Mouse (Mus musculus): ENCODE data around the gene Faiml. TPM values are rescaled to one million over a fixed set of nuclear protein-coding genes. Genes with fewer than 3 reads are reported as not detected.

Faiml gene
- polyA plus RNA-seq, 1 experiment from 2014 or later: not detected

DNA sequence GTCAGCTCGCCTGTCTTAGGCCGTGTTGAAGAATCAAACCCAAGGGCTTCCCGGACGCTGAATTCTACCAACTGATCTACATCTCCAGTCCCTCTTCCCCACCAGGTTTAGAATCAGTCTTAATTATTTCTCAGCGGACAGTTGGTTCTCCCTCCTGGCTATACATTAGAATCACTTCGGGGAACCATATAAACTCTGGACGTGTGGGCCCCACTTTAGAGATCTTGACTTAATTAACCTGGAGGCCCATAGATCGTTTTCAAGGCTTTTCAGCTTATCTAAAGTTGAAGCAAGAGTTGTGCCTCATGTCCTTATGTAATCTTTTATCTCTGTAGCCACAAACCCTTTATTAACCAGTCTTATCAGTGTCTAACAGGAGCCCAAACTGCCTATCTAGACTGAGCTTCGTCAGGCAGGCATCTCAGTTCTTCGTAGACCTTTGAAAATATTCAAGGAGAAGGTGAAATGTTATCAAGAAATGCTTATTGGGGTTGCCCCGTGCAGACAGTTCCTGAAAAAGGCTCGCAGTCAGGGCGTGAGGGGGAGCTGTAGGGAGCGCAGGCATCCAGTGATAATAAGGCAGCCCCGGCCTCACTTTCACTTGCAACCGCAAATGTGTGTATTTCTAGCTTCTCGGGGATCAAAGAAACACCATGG lies 5.6 kb upstream of the Faiml start:
- peak; percentile 70 for ATAC-seq
- peaks cover 16% of the 10 kb centered on the region for H3K4me1 ChIP-seq (replicated peaks; ENCODE audit: control insufficient read depth, insufficient read depth, low read length)
- H3K4me2 ChIP-seq (ENCODE audit: low read length): peak overlapping the region; percentile 70
- peak overlapping the region; percentile 32; the same call in 1 of the 2 replicates for H3K27ac ChIP-seq (ENCODE audit: low read length)
- H3K36me3 ChIP-seq (ENCODE audit: control insufficient read depth, insufficient read depth): no peaks in the 10 kb centered on the region
- peak overlapping the region; percentile 98 for H3K4me3 ChIP-seq (replicated peaks; ENCODE audit: low read length)
- whole genome bisulfite sequencing: 9% methylated on average over 17 of the region's 17 CpGs
- H3K9ac ChIP-seq (replicated peaks; ENCODE audit: low read depth, low read length): peak overlapping the region; percentile 90
- H3K9me3 ChIP-seq (ENCODE audit: control insufficient read depth, low read length): no peaks in the 10 kb centered on the region
- no peaks in the 10 kb centered on the region for H3K27me3 ChIP-seq (replicated peaks; ENCODE audit: control insufficient read depth, insufficient read depth, low read length)

DNA sequence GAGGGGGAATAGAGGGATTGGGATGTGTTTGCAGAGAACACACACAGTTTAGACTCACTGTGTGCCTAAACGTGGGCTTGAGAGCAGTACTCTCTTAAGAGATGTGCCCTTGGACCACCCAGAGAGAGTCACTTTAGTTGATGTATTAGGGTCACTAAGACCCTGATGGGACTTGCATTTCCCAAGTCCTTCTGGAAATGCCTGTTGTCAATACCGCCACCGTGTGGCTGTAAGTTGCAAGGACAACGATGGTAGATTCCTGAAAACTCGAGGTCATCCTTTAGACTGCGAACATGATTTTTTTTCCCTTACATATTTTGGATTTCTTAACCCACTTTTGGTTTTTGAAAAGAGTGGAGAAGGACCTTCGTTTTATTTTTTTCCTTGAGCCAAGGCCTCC lies 5.0 kb upstream of the Faiml start:
- no peak overlapping the region for H3K9ac ChIP-seq (replicated peaks; ENCODE audit: low read depth, low read length)
- H3K9me3 ChIP-seq (ENCODE audit: control insufficient read depth, low read length): no peaks in the 10 kb centered on the region
- peaks cover 13% of the 10 kb centered on the region for H3K4me1 ChIP-seq (replicated peaks; ENCODE audit: control insufficient read depth, insufficient read depth, low read length)
- no peak overlapping the region for H3K4me2 ChIP-seq (ENCODE audit: low read length)
- no peak for ATAC-seq
- no peak overlapping the region for H3K4me3 ChIP-seq (replicated peaks; ENCODE audit: low read length)
- no peak overlapping the region for H3K27ac ChIP-seq (ENCODE audit: low read length)
- H3K27me3 ChIP-seq (replicated peaks; ENCODE audit: control insufficient read depth, insufficient read depth, low read length): no peaks in the 10 kb centered on the region
- no peaks in the 10 kb centered on the region for H3K36me3 ChIP-seq (ENCODE audit: control insufficient read depth, insufficient read depth)
- WGBS: 2% methylated on average over 7 of the region's 7 CpGs

DNA sequence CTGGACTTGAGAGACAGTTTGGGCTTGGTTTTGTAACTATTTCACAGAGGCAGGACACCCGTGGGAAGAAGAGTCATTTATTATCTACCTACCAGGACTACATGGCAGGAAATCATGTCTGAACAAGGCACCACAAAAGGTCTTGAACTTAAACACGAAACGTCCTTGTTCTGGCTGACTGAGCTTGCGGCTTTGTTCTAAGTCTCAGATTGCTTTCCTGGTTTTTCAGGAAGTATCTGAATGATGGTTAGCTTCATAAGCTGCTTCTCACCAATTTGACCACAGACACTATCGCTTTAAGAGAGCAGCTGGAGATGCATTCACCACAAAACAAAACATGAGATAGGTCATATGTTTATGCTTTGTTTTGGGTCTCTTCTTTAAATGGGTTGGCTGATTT lies 3.5 kb upstream of the Faiml start:
- no peak for ATAC-seq
- no peak overlapping the region for H3K4me3 ChIP-seq (replicated peaks; ENCODE audit: low read length)
- no peak overlapping the region for H3K27ac ChIP-seq (ENCODE audit: low read length)
- H3K9ac ChIP-seq (replicated peaks; ENCODE audit: low read depth, low read length): no peak overlapping the region
- WGBS: 83% methylated on average over 5 of the region's 5 CpGs
- no peak overlapping the region for H3K4me2 ChIP-seq (ENCODE audit: low read length)
- peaks cover 10% of the 10 kb centered on the region; the same call in 1 of the 2 replicates for H3K4me1 ChIP-seq (replicated peaks; ENCODE audit: control insufficient read depth, insufficient read depth, low read length)
- H3K27me3 ChIP-seq (replicated peaks; ENCODE audit: control insufficient read depth, insufficient read depth, low read length): no peaks in the 10 kb centered on the region
- no peaks in the 10 kb centered on the region for H3K36me3 ChIP-seq (ENCODE audit: control insufficient read depth, insufficient read depth)
- no peaks in the 10 kb centered on the region for H3K9me3 ChIP-seq (ENCODE audit: control insufficient read depth, low read length)

DNA sequence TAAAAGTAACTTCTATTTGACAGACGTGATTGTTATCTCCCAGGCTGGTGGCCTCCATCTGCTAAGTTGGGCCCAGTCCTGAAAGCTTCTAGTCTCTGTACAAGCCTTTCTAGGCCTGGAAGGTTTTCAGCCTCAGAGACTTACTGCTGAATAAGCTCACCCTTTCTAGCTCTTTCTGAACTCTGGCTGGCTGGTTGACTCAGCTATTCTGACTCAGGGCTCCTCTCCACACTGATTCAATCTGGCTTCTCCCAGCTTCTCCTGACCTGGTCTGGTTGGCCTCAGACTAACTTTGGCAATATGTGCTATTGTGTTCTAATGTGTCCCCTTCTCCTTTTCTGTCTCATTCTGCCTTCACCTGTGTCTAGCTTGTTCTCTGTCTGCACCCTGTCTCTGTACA lies 2.2 kb upstream of the Faiml start:
- 89% methylated on average over 1 of the region's 1 CpGs for WGBS
- no peaks in the 10 kb centered on the region for H3K36me3 ChIP-seq (ENCODE audit: control insufficient read depth, insufficient read depth)
- ATAC-seq: no peak

DNA sequence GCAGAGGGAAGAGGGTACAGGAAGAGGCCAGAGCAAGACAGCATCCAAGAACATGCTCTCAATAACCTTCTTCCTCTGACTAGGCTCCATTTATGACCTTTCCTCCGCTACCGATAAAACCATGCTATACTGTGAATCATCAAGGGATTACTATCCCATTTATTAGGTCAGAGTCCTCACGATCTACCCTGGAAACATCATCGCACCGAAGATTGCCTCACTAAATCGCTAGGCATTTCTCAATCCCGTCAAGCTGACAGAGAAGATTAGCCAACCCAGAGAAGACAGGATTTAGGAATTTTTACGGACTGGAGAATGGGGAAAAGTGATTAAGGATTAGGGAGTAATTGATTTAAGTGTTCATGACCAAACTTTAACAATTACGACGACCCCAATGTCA lies 1.2 kb upstream of the Faiml start:
- Histone ChIP-seq H3K36me3 (ENCODE audit: control insufficient read depth, insufficient read depth) (no peaks in the 10 kb centered on the region), H3K27me3 (replicated peaks; ENCODE audit: control insufficient read depth, insufficient read depth, low read length) (no peaks in the 10 kb centered on the region), H3K4me3 (replicated peaks; ENCODE audit: low read length) (no peak overlapping the region), H3K4me1 (replicated peaks; ENCODE audit: control insufficient read depth, insufficient read depth, low read length) (peaks cover 4% of the 10 kb centered on the region; the same call in 1 of the 2 replicates), H3K9me3 (ENCODE audit: control insufficient read depth, low read length) (no peaks in the 10 kb centered on the region), H3K4me2 (ENCODE audit: low read length) (no peak overlapping the region), H3K27ac (ENCODE audit: low read length) (no peak overlapping the region), H3K9ac (replicated peaks; ENCODE audit: low read depth, low read length) (no peak overlapping the region)
- no peak for ATAC-seq
- 82% methylated on average over 10 of the region's 10 CpGs for WGBS

More for the DNA sequence above, 2.2 kb upstream of the Faiml start:
- Histone ChIP-seq H3K9me3 (ENCODE audit: control insufficient read depth, low read length) (no peaks in the 10 kb centered on the region), H3K9ac (replicated peaks; ENCODE audit: low read depth, low read length) (no peak overlapping the region), H3K27me3 (replicated peaks; ENCODE audit: control insufficient read depth, insufficient read depth, low read length) (no peaks in the 10 kb centered on the region), H3K4me2 (ENCODE audit: low read length) (no peak overlapping the region), H3K4me3 (replicated peaks; ENCODE audit: low read length) (no peak overlapping the region), H3K27ac (ENCODE audit: low read length) (no peak overlapping the region), H3K4me1 (replicated peaks; ENCODE audit: control insufficient read depth, insufficient read depth, low read length) (peaks cover 7% of the 10 kb centered on the region; the same call in 1 of the 2 replicates)

DNA sequence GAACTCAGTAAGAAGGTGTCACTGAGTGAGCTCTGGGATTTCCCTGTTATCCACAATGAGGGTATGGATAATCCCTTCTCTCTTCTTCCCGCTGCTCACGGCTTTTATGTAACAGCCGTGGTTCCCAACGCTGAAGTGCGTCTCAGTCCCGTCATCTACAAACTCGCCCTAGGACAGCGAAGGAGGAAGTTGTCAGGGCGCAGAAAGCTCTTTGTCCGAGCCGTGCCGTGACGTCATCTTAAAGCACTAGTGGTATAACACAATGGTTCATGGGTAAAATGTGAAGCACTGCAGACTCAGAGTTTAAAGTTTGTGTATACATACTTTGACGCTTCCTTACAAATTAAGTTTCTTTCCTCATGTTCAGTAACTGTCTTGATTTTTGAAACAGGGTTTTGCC lies 7.6 kb downstream of the Faiml start:
- H3K4me1 ChIP-seq (replicated peaks; ENCODE audit: control insufficient read depth, insufficient read depth, low read length): no peaks in the 10 kb centered on the region
- H3K4me3 ChIP-seq (replicated peaks; ENCODE audit: low read length): no peak overlapping the region
- no peaks in the 10 kb centered on the region; the same call in 1 of the 2 replicates for H3K9me3 ChIP-seq (ENCODE audit: control insufficient read depth, low read length)
- 86% methylated on average over 14 of the region's 14 CpGs for WGBS
- H3K36me3 ChIP-seq (ENCODE audit: control insufficient read depth, insufficient read depth): no peaks in the 10 kb centered on the region
- ATAC-seq: no peak
- no peaks in the 10 kb centered on the region for H3K27me3 ChIP-seq (replicated peaks; ENCODE audit: control insufficient read depth, insufficient read depth, low read length)
- H3K27ac ChIP-seq (ENCODE audit: low read length): no peak overlapping the region
- no peak overlapping the region for H3K4me2 ChIP-seq (ENCODE audit: low read length)
- H3K9ac ChIP-seq (replicated peaks; ENCODE audit: low read depth, low read length): no peak overlapping the region

DNA sequence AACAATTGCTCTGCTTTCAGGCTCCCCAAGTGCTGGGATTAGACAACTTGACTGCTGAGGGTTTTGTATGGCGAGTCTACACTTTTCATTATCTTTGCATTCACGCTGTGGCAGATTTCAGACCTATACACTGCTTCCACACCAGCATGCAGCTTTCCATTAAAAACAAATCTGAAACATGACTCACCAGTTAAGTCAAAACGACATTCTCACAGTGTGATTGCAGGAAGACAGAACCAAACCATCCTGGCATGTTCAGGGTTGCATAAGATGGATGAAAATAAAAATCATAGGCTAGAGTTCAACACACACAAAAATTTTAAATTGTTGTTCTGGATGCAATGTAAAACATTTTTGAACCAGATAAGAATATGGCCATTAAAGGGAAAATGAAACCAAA lies 12.5 kb downstream of the Faiml start:
- ATAC-seq: no peak
- H3K4me3 ChIP-seq (replicated peaks; ENCODE audit: low read length): no peak overlapping the region
- H3K36me3 ChIP-seq (ENCODE audit: control insufficient read depth, insufficient read depth): no peaks in the 10 kb centered on the region
- no peak overlapping the region for H3K27ac ChIP-seq (ENCODE audit: low read length)
- H3K4me2 ChIP-seq (ENCODE audit: low read length): no peak overlapping the region
- H3K4me1 ChIP-seq (replicated peaks; ENCODE audit: control insufficient read depth, insufficient read depth, low read length): no peaks in the 10 kb centered on the region
- H3K9me3 ChIP-seq (ENCODE audit: control insufficient read depth, low read length): no peaks in the 10 kb centered on the region
- 44% methylated on average over 3 of the region's 3 CpGs for WGBS
- H3K9ac ChIP-seq (replicated peaks; ENCODE audit: low read depth, low read length): no peak overlapping the region
- H3K27me3 ChIP-seq (replicated peaks; ENCODE audit: control insufficient read depth, insufficient read depth, low read length): no peaks in the 10 kb centered on the region

DNA sequence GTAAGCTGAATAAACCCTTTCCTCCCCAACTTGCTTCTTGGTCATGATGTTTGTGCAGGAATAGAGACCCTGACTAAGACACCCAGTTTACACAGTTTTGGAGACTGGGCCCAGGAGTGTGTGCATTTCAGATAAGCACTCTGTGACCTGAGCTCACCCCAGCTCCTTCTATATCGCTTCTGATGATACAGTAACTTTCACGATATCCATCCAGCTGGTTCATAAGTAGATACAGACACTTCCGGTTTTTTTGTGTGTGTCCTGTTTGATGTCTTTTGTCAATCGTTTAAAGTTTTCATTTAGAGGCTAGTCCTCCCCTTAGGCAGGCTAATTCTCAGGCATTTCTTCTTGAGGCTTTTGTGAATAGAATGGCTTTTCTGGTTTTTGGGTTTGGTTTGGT lies 15.4 kb downstream of the Faiml start:
- no peak overlapping the region for H3K9ac ChIP-seq (replicated peaks; ENCODE audit: low read depth, low read length)
- no peaks in the 10 kb centered on the region for H3K27me3 ChIP-seq (replicated peaks; ENCODE audit: control insufficient read depth, insufficient read depth, low read length)
- no peak for ATAC-seq
- no peak overlapping the region for H3K27ac ChIP-seq (ENCODE audit: low read length)
- no peaks in the 10 kb centered on the region for H3K36me3 ChIP-seq (ENCODE audit: control insufficient read depth, insufficient read depth)
- WGBS: 89% methylated on average over 4 of the region's 4 CpGs
- no peak overlapping the region for H3K4me3 ChIP-seq (replicated peaks; ENCODE audit: low read length)
- H3K4me1 ChIP-seq (replicated peaks; ENCODE audit: control insufficient read depth, insufficient read depth, low read length): no peaks in the 10 kb centered on the region
- no peaks in the 10 kb centered on the region for H3K9me3 ChIP-seq (ENCODE audit: control insufficient read depth, low read length)
- no peak overlapping the region for H3K4me2 ChIP-seq (ENCODE audit: low read length)

DNA sequence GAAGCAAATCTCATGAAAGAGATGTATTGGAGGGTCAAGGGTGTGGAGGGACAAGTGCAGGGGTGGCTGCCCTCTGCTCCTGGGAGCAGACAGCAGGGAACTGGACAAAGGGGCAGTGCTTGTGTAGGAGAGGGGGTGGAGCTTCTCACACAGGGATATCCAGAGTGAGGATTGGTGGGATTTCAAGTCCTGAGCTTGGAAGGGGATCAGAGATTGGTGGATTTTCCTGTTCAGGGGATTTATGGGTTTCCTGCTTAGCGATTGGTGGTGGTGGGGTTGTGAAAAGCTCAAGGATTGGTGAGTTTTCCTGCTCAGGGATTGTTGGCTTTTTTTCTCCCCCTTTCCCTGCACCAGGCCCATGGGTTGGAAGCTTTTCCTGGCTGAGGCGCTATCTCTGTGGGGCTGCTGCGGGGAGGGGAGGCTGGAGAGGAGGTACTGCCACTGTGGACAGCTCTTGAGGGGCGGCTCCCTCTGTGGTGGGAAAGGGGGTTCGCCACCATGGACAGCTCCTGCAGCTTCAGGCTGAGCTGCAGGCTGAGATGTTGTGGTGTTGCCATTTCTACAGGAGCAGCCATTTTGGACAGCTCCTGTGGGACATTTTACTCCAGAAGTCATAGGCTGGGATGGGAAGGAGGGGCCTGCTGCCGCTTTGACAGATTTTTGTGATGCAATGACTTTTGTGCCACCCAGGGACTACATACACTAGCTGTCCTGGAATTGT lies 18.9 kb downstream of the Faiml start:
- WGBS: 26% methylated on average over 6 of the region's 6 CpGs
- Histone ChIP-seq H3K9me3 (ENCODE audit: control insufficient read depth, low read length) (no peaks in the 10 kb centered on the region), H3K4me3 (replicated peaks; ENCODE audit: low read length) (no peak overlapping the region), H3K27ac (ENCODE audit: low read length) (no peak overlapping the region), H3K27me3 (replicated peaks; ENCODE audit: control insufficient read depth, insufficient read depth, low read length) (no peaks in the 10 kb centered on the region), H3K9ac (replicated peaks; ENCODE audit: low read depth, low read length) (no peak overlapping the region), H3K36me3 (ENCODE audit: control insufficient read depth, insufficient read depth) (no peaks in the 10 kb centered on the region), H3K4me1 (replicated peaks; ENCODE audit: control insufficient read depth, insufficient read depth, low read length) (no peaks in the 10 kb centered on the region), H3K4me2 (ENCODE audit: low read length) (no peak overlapping the region)
- ATAC-seq: no peak

Measured in forebrain, embryonic 16.5 days (tissue).